Mouse (Mus musculus) T-cell, adult 66 days (primary cell): ENCODE measurements around the gene Ninl. TPM values are rescaled to one million over a fixed set of nuclear protein-coding genes. Genes with fewer than 3 reads are reported as not detected.

Source experiments
- total RNA-seq, 2 experiments: library from RNA; stranded (reverse); gene quantifications; 3 replicates in 1 of 2; 4 replicates in 1 of 2; pipeline ENCODE4 v1.2.4; 2023

Ninl gene
- total RNA-seq, result under 1 TPM; 0.23 to 0.86 TPM

GRCm38 (mm10) chr2:151039232-151039695, at the start of gene Ninl, which contains the start of gene Nanp:
Gene Ninl, minus strand, starts transcription at chr2:151039382.
Gene Nanp, minus strand, starts transcription at chr2:151039398.

GRCm38 (mm10) chr2:150904936-150905450, 134.2 kb downstream of the Ninl start, which contains the start of gene Gins1:
Gene Gins1, plus strand, starts transcription at chr2:150905400.

GRCm38 (mm10) chr2:150904272-150904935, 134.8 kb downstream of the Ninl start, which contains the start of gene Abhd12:
Gene Abhd12, minus strand, starts transcription at chr2:150904741.

Other genes with a start within 250 kb of the Ninl start
- gene Abhd12, start 134.6 kb downstream of the Ninl start, total RNA-seq, result 10 to 100 TPM; 36.3 to 37.8 TPM
- 1 to 10 TPM; 3.5 to 3.6 TPM for gene Gins1, start 134.0 kb downstream of the Ninl start, total RNA-seq
- gene Nanp, start within 50 bp of the Ninl start, total RNA-seq, result 1 to 10 TPM; 9.3 to 9.9 TPM
- not detected for gene Gm14151, start 53.0 kb upstream of the Ninl start, total RNA-seq
- not detected for gene Gm14147, start 58.9 kb upstream of the Ninl start, total RNA-seq